Mouse (Mus musculus) liver, embryonic 16.5 days (tissue): ENCODE measurements around the gene Mrps18b. TPM values are rescaled to one million over a fixed set of nuclear protein-coding genes. Genes with fewer than 3 reads are reported as not detected.

Source experiments
- ATAC-seq: fragments of 200-750 bp; cut with Nextera tagmentation; 2 replicates; pipeline ENCODE4 v1.8.0; 2017; ENCODE audit warnings: low read depth, mild to moderate bottlenecking, moderate number of reproducible peaks, moderate library complexity
- H3K27ac ChIP-seq: fragments of 300-500 bp; sonication (generic); 2 replicates; pipeline ENCODE4 v1.5.1; 2014; ENCODE audit warnings: mild to moderate bottlenecking, low read length
- H3K27me3 ChIP-seq: fragments of 300-500 bp; sonication (generic); 2 replicates; pipeline ENCODE4 v1.6.1; 2014; ENCODE audit warnings: low read depth, low read length, mixed read lengths; ENCODE audit not compliant: control insufficient read depth, insufficient read depth
- H3K36me3 ChIP-seq: fragments of 300-500 bp; sonication (generic); 2 replicates; pipeline ENCODE4 v1.6.1; 2014; ENCODE audit warnings: mild to moderate bottlenecking; ENCODE audit not compliant: control insufficient read depth, insufficient read depth
- H3K4me1 ChIP-seq: fragments of 300-500 bp; sonication (generic); 2 replicates; pipeline ENCODE4 v1.6.1; 2014; ENCODE audit warnings: low read depth, low read length, mixed read lengths; ENCODE audit not compliant: control insufficient read depth
- H3K4me2 ChIP-seq: fragments of 300-500 bp; sonication (generic); 2 replicates; pipeline ENCODE4 v1.6.1; 2014; ENCODE audit warnings: low read depth, low read length, mixed read lengths
- H3K4me3 ChIP-seq: fragments of 300-500 bp; sonication (generic); 2 replicates; pipeline ENCODE4 v1.5.1; 2014; ENCODE audit warnings: low read depth, mild to moderate bottlenecking, low read length
- H3K9ac ChIP-seq: fragments of 300-500 bp; sonication (generic); 2 replicates; pipeline ENCODE4 v1.6.1; 2014; ENCODE audit warnings: low read depth, low read length
- H3K9me3 ChIP-seq: fragments of 300-500 bp; sonication (generic); replicated peaks from 2 replicates; pipeline ENCODE4 v1.6.1; 2016; ENCODE audit warnings: low read length; ENCODE audit not compliant: control insufficient read depth
- WGBS: fragments of 180-500 bp; shearing (Covaris S2); extraction: QIAGEN DNeasy Blood & Tissue Kit; methylation state at CpG from one replicate; pipeline ENCODE4 v1.1.7; 2014; ENCODE audit not compliant: insufficient replicate concordance; 5-methylcytosine and 5-hydroxymethylcytosine counted together
- polyA plus RNA-seq: library from polyadenylated mRNA; unstranded; fragments of >200 nt; fragmentation: Nextera tagmentation; extraction: Ambion mirVana; gene quantifications from 2 replicates; pipeline ENCODE4 v1.2.1, GENCODE M21; 2015

The Mrps18b gene
- polyA plus RNA-seq, 1 experiment from 2014 or later = 56.3 TPM

DNA sequence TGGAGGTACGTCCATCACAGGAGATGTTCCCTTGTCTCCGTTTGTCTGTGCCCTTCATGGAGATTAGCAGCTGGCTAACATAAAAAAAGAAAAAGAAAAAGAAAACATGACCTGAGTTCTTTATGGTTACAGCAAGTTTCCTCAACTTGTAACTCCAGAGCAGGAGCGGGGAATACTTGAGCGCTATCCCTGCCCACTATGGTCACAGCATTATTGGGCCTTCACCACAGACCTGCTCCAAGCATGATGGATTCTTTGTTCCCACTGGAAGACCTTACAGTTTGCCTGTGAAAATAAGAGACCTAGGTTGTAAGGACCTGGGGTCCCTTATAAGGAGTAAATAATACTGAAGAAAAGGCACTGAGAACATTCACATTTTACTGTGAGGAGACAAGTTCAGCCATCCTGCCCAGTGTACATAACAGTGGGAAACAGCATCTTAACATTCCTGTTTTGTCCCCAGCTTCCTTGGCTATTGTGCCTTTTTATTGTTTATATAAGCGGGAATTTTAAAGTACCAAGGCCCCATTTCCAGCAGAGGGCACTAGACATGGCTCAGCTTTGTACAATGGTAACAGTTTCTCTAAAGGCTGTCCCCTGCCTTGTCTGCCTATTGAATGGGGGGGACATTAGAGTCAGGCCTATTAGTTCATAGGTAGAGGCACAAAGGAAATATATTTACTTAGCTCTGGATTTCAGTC, 4.8 kb upstream of the Mrps18b start:
- peaks cover 37% of the 10 kb centered on the region for H3K36me3 ChIP-seq
- peak overlapping the region; percentile 93; the same call in 1 of the 2 replicates for H3K4me2 ChIP-seq
- no peaks in the 10 kb centered on the region for H3K27me3 ChIP-seq
- H3K9ac ChIP-seq = peak overlapping the region; percentile 6; the same call in 1 of the 2 replicates
- no peak overlapping the region for H3K4me3 ChIP-seq
- H3K9me3 ChIP-seq = no peaks in the 10 kb centered on the region
- peaks cover 49% of the 10 kb centered on the region for H3K4me1 ChIP-seq
- H3K27ac ChIP-seq = peak overlapping the region; percentile 97
- 66% methylated on average over 5 of the region's 5 CpGs for WGBS
- ATAC-seq = no peak

DNA sequence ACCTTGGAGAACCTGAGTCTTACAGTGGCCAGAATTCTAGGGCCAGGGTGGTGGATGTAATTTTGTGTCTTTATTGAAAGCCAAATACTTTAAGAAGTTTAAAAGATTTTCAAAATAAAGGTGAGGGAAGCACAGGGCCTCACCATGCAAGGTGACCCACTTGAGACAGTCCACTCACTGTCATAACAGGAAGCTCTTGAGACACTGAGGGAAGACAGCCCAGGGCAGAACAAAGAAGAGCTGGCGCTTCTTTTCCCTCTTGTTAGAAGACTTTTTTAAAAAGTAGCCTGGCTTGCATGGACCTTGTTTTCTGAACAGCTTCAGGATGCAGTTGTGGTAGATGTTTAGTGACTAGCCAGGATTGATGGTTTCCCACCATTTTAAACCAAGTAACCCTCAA, 4.2 kb upstream of the Mrps18b start:
- ATAC-seq = no peak
- Histone ChIP-seq H3K36me3 (peaks cover 32% of the 10 kb centered on the region), H3K4me3 (peak overlapping the region; percentile 89), H3K4me2 (peak overlapping the region; percentile 93), H3K27ac (peak overlapping the region; percentile 97), H3K27me3 (no peaks in the 10 kb centered on the region), H3K9me3 (no peaks in the 10 kb centered on the region), H3K4me1 (peaks cover 46% of the 10 kb centered on the region), H3K9ac (peak overlapping the region; percentile 72)
- WGBS = 47% methylated on average over 1 of the region's 1 CpGs

DNA sequence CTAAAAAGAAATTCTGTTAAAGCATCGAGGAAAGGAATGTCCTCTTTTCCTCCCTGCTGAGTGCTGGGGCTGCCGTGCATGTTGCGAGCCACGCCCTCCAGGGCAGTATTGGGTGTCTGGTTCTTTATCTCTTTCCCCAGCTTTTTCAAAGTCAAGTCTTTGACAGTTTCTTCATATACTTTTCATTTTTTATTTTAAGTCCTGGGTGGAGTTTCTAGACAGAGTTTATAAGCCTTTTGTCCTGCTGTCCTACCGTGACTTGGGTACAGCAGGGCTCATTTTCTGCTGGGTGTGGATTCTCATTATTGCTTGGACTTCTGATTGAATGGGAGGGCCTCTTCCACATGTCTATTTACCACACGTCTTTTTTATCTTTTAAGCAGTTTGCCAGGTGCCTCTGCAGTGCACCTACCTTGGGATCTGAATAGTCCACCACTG, 3.7 kb upstream of the Mrps18b start:
- Histone ChIP-seq H3K27ac (peak overlapping the region; percentile 97), H3K36me3 (peaks cover 27% of the 10 kb centered on the region), H3K4me1 (peaks cover 45% of the 10 kb centered on the region), H3K9me3 (no peaks in the 10 kb centered on the region), H3K9ac (peak overlapping the region; percentile 72), H3K27me3 (no peaks in the 10 kb centered on the region), H3K4me2 (peak overlapping the region; percentile 93), H3K4me3 (peak overlapping the region; percentile 89)
- no peak for ATAC-seq
- WGBS = 12% methylated on average over 6 of the region's 6 CpGs

DNA sequence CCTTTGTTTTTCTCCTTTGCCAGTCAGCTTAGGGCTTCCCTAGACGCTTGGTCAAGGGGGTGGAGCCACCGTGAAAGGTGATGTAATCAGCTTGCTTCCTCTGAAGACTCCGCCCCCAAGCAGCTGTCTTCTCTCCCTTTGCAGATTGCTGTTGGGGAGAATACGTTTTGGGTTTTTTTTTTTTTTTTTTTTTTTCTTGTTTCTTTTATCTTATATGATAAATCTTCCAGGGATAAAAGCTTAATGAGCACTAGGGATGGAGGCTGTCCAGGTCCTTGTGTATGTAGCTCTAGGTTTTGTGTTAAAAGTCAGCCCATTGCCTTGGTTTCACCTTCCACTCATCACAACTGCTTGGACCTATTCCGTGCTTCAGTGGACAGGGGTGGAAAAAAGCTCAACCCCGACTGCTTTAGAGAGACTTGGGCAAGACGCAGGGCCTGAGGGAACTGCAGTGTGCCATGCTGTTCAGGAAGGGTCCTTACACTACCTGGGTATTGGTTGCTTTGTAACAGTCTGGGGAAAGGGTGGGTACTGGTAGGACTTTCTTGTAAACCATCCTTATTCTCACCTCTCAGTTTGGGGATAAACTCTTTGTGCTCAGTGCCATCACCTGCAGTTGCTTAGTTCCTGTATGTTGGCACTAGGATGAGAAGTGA, 3.0 kb upstream of the Mrps18b start:
- ATAC-seq = peak; percentile 28
- H3K4me3 ChIP-seq = peak overlapping the region; percentile 89
- H3K36me3 ChIP-seq = peaks cover 23% of the 10 kb centered on the region
- peak overlapping the region; percentile 72 for H3K9ac ChIP-seq
- H3K4me2 ChIP-seq = peak overlapping the region; percentile 93
- H3K4me1 ChIP-seq = peaks cover 42% of the 10 kb centered on the region
- H3K27ac ChIP-seq = peak overlapping the region; percentile 97
- H3K27me3 ChIP-seq = no peaks in the 10 kb centered on the region
- no peaks in the 10 kb centered on the region for H3K9me3 ChIP-seq
- 7% methylated on average over 7 of the region's 7 CpGs for WGBS

DNA sequence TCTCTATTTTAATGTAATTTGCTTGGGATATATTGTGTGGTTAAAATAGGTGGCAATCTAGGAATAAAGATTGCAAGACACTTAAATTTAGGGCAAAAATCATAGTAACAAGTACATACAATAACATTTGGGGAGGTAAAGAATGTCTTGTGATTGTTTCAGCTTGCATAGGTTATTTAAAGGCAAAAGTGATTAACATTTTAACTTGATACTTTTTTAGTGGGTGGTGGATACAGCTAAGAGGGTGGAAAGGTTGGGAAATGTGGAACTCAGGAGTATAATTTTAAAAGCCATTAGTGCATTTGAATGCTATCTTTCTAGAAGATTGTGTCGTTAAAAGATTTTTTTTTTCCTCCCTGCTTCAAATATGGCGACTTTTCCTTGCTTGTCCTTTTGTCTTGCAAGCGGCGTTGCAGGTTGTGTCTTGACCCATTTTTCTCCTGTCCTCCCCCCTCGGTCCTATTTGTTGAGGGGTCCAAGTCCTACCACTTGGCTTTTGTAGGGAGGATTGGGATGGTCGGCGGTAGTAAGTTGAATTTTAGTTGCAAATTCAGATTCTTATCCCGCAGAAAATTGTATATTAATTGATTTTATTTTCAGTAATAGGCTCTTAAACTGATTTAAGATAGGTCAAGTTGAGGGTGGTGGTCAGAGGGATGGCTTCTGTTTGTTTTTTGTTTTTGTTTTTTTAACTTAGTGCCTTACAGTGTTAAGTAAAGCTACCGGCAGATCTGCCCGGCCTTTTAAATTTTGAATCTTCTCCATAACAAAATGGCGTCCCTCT, 2.3 kb upstream of the Mrps18b start:
- Histone ChIP-seq H3K27me3 (no peaks in the 10 kb centered on the region), H3K27ac (peak overlapping the region; percentile 95), H3K9ac (peak overlapping the region; percentile 85), H3K4me2 (peak overlapping the region; percentile 93), H3K36me3 (peaks cover 18% of the 10 kb centered on the region), H3K4me1 (peaks cover 42% of the 10 kb centered on the region), H3K9me3 (no peaks in the 10 kb centered on the region), H3K4me3 (peak overlapping the region; percentile 89)
- WGBS = under 1% methylated on average over 11 of the region's 11 CpGs
- ATAC-seq = no peak

DNA sequence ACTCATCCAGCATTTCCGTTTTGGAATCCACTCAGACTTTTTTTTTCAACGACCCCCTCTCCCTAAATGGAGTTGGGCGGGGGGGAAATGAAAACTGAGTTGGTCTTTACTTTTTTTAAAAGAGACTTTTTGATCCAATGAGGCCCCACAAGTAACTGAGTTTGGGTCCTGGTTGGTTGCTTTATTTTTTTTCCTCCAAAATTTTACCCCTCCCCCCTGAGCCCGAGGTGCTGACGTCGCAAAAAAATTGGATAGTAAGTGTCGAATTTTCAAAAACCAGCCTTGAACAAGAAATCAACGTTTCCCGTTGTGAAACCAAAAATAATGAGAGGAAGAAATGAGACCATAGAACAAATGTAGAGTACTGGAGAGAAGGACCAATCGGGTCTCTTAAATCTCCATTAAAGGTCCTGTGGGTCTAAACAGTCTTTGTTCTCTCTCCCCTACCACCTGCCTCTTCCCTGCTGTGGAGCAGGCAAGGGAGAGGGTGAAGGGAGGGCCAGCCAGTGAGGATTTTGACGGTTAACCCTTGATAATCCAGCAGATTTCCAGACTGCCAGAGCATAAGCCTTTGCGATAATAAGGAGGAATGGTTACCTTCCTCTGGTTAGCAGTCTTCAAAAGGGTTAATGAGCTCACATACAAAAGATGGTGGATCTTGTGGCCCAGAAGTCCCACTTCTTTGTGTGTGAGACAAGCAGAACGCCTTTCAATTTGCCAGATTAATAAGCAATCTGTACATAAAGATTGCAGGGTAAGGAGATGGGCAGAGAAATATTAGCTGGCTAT, 1.5 kb upstream of the Mrps18b start:
- Histone ChIP-seq H3K9me3 (no peaks in the 10 kb centered on the region), H3K4me1 (peaks cover 44% of the 10 kb centered on the region), H3K36me3 (peaks cover 16% of the 10 kb centered on the region), H3K4me3 (peak overlapping the region; percentile 89), H3K9ac (peak overlapping the region; percentile 85), H3K4me2 (peak overlapping the region; percentile 93), H3K27me3 (no peaks in the 10 kb centered on the region), H3K27ac (peak overlapping the region; percentile 95)
- ATAC-seq = no peak
- under 1% methylated on average over 13 of the region's 13 CpGs for WGBS

DNA sequence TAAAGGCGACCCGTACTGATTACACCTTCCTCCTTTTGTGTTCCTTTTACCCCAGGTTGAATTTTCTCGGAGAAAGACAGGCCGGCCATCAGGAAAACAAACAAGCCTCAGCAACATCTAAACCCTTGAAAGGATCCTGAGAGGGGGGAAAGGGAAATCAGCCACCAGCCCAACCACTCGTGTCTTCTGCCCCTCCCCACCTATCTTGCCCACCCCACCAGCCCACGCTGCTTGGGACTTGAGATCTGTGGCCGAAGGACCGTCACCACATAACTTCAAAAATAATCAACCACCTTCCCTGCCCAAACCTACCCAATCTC, 914 bp upstream of the Mrps18b start:
- peak overlapping the region; percentile 89 for H3K4me3 ChIP-seq
- no peaks in the 10 kb centered on the region for H3K27me3 ChIP-seq
- peaks cover 19% of the 10 kb centered on the region for H3K36me3 ChIP-seq
- peak overlapping the region; percentile 95 for H3K27ac ChIP-seq
- peak overlapping the region; percentile 93 for H3K4me2 ChIP-seq
- peaks cover 43% of the 10 kb centered on the region for H3K4me1 ChIP-seq
- H3K9ac ChIP-seq = peak overlapping the region; percentile 85
- under 1% methylated on average over 8 of the region's 8 CpGs for WGBS
- H3K9me3 ChIP-seq = no peaks in the 10 kb centered on the region
- no peak for ATAC-seq

DNA sequence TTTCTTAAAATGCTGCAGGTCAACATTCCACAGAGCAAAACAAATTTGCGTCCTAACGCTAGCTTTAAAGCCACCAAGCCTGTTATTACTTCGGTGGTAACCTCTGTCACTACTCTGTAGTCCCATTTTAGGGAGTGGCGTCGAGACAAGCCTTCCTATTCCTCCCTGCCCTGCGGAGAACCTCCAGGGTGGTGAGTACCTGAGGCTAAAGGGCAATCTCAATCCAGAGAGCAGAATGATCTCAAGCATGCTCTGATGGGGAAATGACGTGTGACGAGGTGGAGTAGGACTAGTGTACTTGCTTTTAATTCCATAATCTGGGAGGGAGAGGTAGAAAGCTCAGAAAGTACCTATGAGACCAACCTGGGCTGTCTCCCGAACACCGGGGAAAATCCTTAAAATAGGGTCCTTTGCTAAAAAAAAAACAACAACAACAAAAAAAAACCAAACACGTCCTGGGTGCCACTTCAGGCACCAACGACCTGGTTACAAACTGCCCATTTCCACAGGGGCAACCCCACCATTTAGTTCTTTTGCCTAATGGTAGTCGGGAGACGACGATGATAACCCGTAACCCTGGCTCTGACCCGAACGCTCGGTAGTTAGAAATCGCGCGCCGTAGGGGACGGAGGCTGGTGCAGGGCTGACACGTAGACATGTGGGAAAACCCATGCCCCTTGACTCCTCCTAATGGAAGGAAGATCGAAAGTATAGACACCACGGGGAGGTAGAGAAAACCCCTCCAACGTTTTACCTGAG, 472 bp downstream of the Mrps18b start:
- Histone ChIP-seq H3K4me1 (peaks cover 32% of the 10 kb centered on the region), H3K4me3 (peak overlapping the region; percentile 89), H3K36me3 (peaks cover 24% of the 10 kb centered on the region), H3K4me2 (peak overlapping the region; percentile 71), H3K27ac (peak overlapping the region; percentile 95), H3K27me3 (no peaks in the 10 kb centered on the region), H3K9me3 (no peaks in the 10 kb centered on the region), H3K9ac (peak overlapping the region; percentile 76)
- ATAC-seq = peak; percentile 1
- WGBS = 1% methylated on average over 28 of the region's 28 CpGs
